Mouse (Mus musculus): ENCODE data around the gene Mmp14. TPM values are rescaled to one million over a fixed set of nuclear protein-coding genes. Genes with fewer than 3 reads are reported as not detected.

The Mmp14 gene
- total and polyA plus RNA-seq, 3 experiments: 11.2 to 26.5 (median 16.5) TPM

DNA sequence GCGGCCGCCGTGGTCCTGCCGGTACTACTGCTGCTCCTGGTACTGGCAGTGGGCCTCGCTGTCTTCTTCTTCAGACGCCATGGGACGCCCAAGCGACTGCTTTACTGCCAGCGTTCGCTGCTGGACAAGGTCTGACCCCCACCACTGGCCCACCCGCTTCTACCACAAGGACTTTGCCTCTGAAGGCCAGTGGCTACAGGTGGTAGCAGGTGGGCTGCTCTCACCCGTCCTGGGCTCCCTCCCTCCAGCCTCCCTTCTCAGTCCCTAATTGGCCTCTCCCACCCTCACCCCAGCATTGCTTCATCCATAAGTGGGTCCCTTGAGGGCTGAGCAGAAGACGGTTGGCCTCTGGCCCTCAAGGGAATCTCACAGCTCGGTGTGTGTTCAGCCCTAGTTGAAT lies 9.1 kb downstream of the Mmp14 start:
- no peaks in the 10 kb centered on the region for H3K79me2 ChIP-seq (replicated peaks; ENCODE audit: control insufficient read depth, insufficient read depth, low read length)
- no peaks in the 10 kb centered on the region for H3K27me3 ChIP-seq (ENCODE audit: control insufficient read depth, insufficient read depth, low read length)
- H3K36me3 ChIP-seq (ENCODE audit: control insufficient read depth, insufficient read depth, low read length): no peaks in the 10 kb centered on the region
- intact Hi-C loops (cut with DNase I): loop anchor here (10.0 kb wide), 1 partner anchor 376 kb away; no protein-coding TSS in a partner anchor
- no peak overlapping the region for H3K27ac ChIP-seq
- H3K9ac ChIP-seq (ENCODE audit: low read depth, low read length): no peak overlapping the region
- 86% methylated on average over 14 of the region's 14 CpGs for WGBS
- no peak overlapping the region for H3K4me3 ChIP-seq
- DNase-seq: no peak
- no peak for TF ChIP-seq POLR2A (IDR thresholded peaks at IDR 0.05; ENCODE audit: insufficient read depth, low read depth, low read length)
- TF ChIP-seq EP300 (IDR thresholded peaks at IDR 0.05; ENCODE audit: insufficient read depth, low read depth, low read length): no peak
- TF ChIP-seq CTCF (IDR thresholded peaks at IDR 0.05): no peak
- 0 out of 2 replicates have a peak, but pooled peaks cover 1% of the 10 kb centered on the region for H3K4me1 ChIP-seq (ENCODE audit: control insufficient read depth, insufficient read depth, low read length)

DNA sequence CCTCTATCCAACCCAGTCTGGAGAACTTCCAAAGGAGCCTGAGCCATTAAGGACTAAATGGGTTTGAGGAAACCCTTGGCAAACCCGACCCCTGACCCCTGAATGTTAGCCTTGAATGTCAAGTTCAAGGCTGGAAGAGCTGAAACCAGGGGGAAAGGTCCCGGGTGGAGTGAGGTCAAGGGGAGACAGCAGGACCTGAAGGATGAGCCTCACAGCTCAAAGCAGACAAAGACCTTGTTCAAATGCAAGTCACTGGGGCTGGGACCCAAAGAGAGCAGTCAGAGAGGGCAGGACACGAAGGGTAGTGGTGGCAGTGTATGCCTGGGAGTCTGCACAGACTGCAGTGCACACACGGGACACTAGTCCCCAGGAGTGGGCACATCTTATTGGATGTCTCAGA lies 10.0 kb downstream of the Mmp14 start:
- no peak overlapping the region for H3K27ac ChIP-seq
- intact Hi-C loops (cut with DNase I): loop anchor here (10.0 kb wide), 1 partner anchor 377 kb away; no protein-coding TSS in a partner anchor
- no peak for TF ChIP-seq POLR2A (IDR thresholded peaks at IDR 0.05; ENCODE audit: insufficient read depth, low read depth, low read length)
- no peak for TF ChIP-seq EP300 (IDR thresholded peaks at IDR 0.05; ENCODE audit: insufficient read depth, low read depth, low read length)
- no peak for TF ChIP-seq CTCF (IDR thresholded peaks at IDR 0.05)
- H3K27me3 ChIP-seq (ENCODE audit: control insufficient read depth, insufficient read depth, low read length): no peaks in the 10 kb centered on the region
- no peak overlapping the region for H3K4me3 ChIP-seq
- H3K4me1 ChIP-seq (ENCODE audit: control insufficient read depth, insufficient read depth, low read length): 0 out of 2 replicates have a peak, but pooled peaks cover 1% of the 10 kb centered on the region
- no peak for DNase-seq
- 77% methylated on average over 4 of the region's 4 CpGs for WGBS
- H3K9ac ChIP-seq (ENCODE audit: low read depth, low read length): no peak overlapping the region
- H3K36me3 ChIP-seq (ENCODE audit: control insufficient read depth, insufficient read depth, low read length): no peaks in the 10 kb centered on the region
- no peaks in the 10 kb centered on the region for H3K79me2 ChIP-seq (replicated peaks; ENCODE audit: control insufficient read depth, insufficient read depth, low read length)

DNA sequence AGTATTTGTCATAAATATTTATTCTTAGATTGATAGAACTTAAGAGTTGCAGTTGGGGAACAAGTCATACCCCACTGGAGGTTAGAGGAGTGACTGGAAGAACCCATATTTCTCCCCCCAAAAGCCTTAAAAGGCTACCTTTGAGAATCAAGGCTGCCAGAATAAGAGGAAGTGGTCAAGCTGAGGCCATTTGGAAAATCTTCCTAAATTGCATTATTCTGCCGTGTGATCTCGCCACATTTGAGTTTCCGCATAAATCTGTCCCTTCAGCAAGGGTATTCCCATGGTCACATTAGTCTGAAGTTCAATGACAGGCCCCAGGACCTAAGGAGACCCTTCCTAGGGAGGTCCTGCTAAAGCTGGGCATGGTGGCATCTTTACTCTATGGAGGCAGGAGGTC lies 11.1 kb downstream of the Mmp14 start:
- 68% methylated on average over 3 of the region's 3 CpGs for WGBS
- TF ChIP-seq POLR2A (IDR thresholded peaks at IDR 0.05; ENCODE audit: insufficient read depth, low read depth, low read length): no peak
- TF ChIP-seq EP300 (IDR thresholded peaks at IDR 0.05; ENCODE audit: insufficient read depth, low read depth, low read length): no peak
- no peak for TF ChIP-seq CTCF (IDR thresholded peaks at IDR 0.05)
- no peak for DNase-seq
- no peaks in the 10 kb centered on the region for H3K27me3 ChIP-seq (ENCODE audit: control insufficient read depth, insufficient read depth, low read length)
- no peaks in the 10 kb centered on the region for H3K36me3 ChIP-seq (ENCODE audit: control insufficient read depth, insufficient read depth, low read length)
- no peaks in the 10 kb centered on the region for H3K79me2 ChIP-seq (replicated peaks; ENCODE audit: control insufficient read depth, insufficient read depth, low read length)
- no peak overlapping the region for H3K27ac ChIP-seq
- intact Hi-C loops (cut with DNase I): loop anchor here (10.0 kb wide), 1 partner anchor 378 kb away; no protein-coding TSS in a partner anchor
- no peak overlapping the region for H3K9ac ChIP-seq (ENCODE audit: low read depth, low read length)
- 0 out of 2 replicates have a peak, but pooled peaks cover 1% of the 10 kb centered on the region for H3K4me1 ChIP-seq (ENCODE audit: control insufficient read depth, insufficient read depth, low read length)
- H3K4me3 ChIP-seq: no peak overlapping the region

DNA sequence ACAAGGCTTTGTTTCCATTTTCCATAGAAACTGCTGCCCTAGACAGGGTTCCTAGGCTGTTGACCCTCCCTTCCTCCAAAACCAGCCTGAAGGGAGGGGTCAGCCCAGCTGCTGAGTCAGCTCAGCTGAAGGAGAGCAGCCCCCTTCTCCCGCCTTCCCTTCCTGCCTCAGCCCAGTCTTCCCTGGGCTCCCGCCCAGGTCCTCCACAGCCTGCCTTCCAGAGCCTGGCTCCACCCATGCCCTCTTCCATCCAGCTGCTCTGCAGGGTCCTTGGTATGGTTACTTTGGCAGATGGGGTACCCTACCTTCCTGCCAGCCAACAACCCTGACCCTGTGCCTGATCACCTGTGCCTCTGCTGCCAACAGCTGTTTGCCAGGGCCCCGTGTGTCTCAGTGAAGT lies 11.8 kb downstream of the Mmp14 start:
- Histone ChIP-seq H3K4me3 (no peak overlapping the region), H3K27ac (peak overlapping the region; percentile 69), H3K27me3 (ENCODE audit: control insufficient read depth, insufficient read depth, low read length) (no peaks in the 10 kb centered on the region), H3K9ac (ENCODE audit: low read depth, low read length) (no peak overlapping the region), H3K79me2 (replicated peaks; ENCODE audit: control insufficient read depth, insufficient read depth, low read length) (no peaks in the 10 kb centered on the region), H3K4me1 (ENCODE audit: control insufficient read depth, insufficient read depth, low read length) (0 out of 2 replicates have a peak, but pooled peaks cover 1% of the 10 kb centered on the region), H3K36me3 (ENCODE audit: control insufficient read depth, insufficient read depth, low read length) (no peaks in the 10 kb centered on the region)
- TF ChIP-seq CTCF (IDR thresholded peaks at IDR 0.05) (no peak), POLR2A (IDR thresholded peaks at IDR 0.05; ENCODE audit: insufficient read depth, low read depth, low read length) (no peak), EP300 (IDR thresholded peaks at IDR 0.05; ENCODE audit: insufficient read depth, low read depth, low read length) (no peak)
- peak; percentile 69 to 71 for DNase-seq
- intact Hi-C loops (cut with DNase I): loop anchor here (10.0 kb wide), 1 partner anchor 378 kb away; no protein-coding TSS in a partner anchor
- 36% methylated on average over 3 of the region's 3 CpGs for WGBS

DNA sequence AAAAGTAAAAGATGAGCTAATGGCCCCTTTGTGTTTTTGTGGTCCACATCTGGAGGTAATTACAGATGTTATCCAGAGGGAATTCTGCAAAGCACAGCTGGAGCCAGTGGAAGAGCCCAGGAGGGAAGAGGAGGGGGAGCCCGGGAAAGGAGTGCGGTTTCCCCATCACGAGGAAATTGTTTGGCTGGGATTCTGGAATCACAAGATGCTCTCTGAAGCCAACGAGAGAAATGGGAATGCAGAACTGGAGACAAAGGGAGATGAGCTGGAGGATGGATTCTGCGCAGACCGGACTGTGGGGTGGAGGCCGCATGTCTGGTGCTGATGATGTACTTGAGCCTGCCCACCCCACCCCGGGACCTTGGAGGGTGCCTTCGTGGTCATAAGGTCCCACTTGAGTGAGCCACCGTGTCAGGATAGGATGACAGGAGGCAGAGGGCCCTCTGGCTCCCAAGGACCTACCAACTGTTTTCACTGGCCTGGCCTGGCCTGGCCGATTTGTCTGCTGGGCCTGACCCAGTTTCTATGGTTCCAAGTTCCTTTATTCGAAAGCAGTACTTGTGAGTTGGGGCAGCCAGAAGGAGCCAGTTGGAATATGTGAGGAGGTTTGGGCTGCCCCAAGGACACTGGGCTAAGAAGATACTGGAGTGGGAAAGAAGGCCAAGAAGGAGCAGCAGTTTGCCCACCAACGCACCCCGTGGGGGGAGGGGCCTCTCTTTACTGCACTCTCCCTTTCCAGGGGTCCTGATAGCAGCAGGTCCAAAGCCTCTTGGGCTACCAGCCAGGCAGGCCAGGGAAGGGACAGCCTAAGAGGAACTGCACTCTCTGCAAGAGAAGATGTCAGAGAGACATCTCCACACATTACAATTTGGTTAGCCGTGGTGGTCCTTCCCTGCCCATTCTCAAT lies 12.6 kb downstream of the Mmp14 start:
- Histone ChIP-seq H3K79me2 (replicated peaks; ENCODE audit: control insufficient read depth, insufficient read depth, low read length) (no peaks in the 10 kb centered on the region), H3K36me3 (ENCODE audit: control insufficient read depth, insufficient read depth, low read length) (no peaks in the 10 kb centered on the region), H3K4me3 (no peak overlapping the region), H3K27me3 (ENCODE audit: control insufficient read depth, insufficient read depth, low read length) (no peaks in the 10 kb centered on the region), H3K27ac (peak overlapping the region; percentile 67), H3K4me1 (ENCODE audit: control insufficient read depth, insufficient read depth, low read length) (peaks cover 3% of the 10 kb centered on the region; the same call in 1 of the 2 replicates), H3K9ac (ENCODE audit: low read depth, low read length) (no peak overlapping the region)
- DNase-seq: peak; percentile 73 to 84
- intact Hi-C loops (cut with DNase I): loop anchor here (10.0 kb wide), 1 partner anchor 379 kb away; no protein-coding TSS in a partner anchor
- 44% methylated on average over 15 of the region's 15 CpGs for WGBS
- TF ChIP-seq POLR2A (IDR thresholded peaks at IDR 0.05; ENCODE audit: insufficient read depth, low read depth, low read length) (no peak), CTCF (IDR thresholded peaks at IDR 0.05) (no peak), EP300 (IDR thresholded peaks at IDR 0.05; ENCODE audit: insufficient read depth, low read depth, low read length) (0 out of 2 replicates have a peak, but pooled peaks have one; percentile 27)

Data from heart, adult 2 months (tissue).